Mouse (Mus musculus): ENCODE measurements around the gene Gm49450.

The Gm49450 gene

GRCm38 (mm10) chr15:98894746-98895634 lies 58.4 kb downstream of the Gm49450 start:
- DNase-seq (ENCODE audit: extremely low read depth, insufficient read length, low spot score): no peak

- no peak for DNase-seq (ENCODE audit: extremely low read depth, insufficient read length, low spot score)
These were observed 59.2 kb downstream of the Gm49450 start, which contains the start of gene Rhebl1 for GRCm38 (mm10) chr15:98893940-98894745. Rhebl1 (minus strand) TSS chr15:98894540.

- DNase-seq (ENCODE audit: extremely low read depth, insufficient read length, low spot score): no peak
These were observed 60.3 kb downstream of the Gm49450 start for GRCm38 (mm10) chr15:98893036-98893435.

- no peak for DNase-seq (ENCODE audit: extremely low read depth, insufficient read length, low spot score)
These were observed 61.3 kb downstream of the Gm49450 start for GRCm38 (mm10) chr15:98891907-98892606.

GRCm38 (mm10) chr15:98891198-98891742 lies 62.1 kb downstream of the Gm49450 start:
- DNase-seq (ENCODE audit: extremely low read depth, insufficient read length, low spot score): no peak

GRCm38 (mm10) chr15:98887526-98887925 lies 65.8 kb downstream of the Gm49450 start:
- no peak for DNase-seq (ENCODE audit: extremely low read depth, insufficient read length, low spot score)

GRCm38 (mm10) chr15:98886667-98887387 lies 66.5 kb downstream of the Gm49450 start:
- no peak for DNase-seq (ENCODE audit: extremely low read depth, insufficient read length, low spot score)

- no peak for DNase-seq (ENCODE audit: extremely low read depth, insufficient read length, low spot score)
These were observed 69.2 kb downstream of the Gm49450 start for GRCm38 (mm10) chr15:98884106-98884505.

GRCm38 (mm10) chr15:98883661-98884060 lies 69.7 kb downstream of the Gm49450 start:
- no peak for DNase-seq (ENCODE audit: extremely low read depth, insufficient read length, low spot score)
